Mouse (Mus musculus): ENCODE measurements at regions not wholly inside any gene's neighbourhood (a gene's known extent, or its start where the extent isn't known, plus 50 kb on each side); places are given as distances from the start of the nearest gene placed in this dataset.

GRCm38 (mm10) chr10:96394210-96394609 is 222.6 kb upstream of the Btg1 start:
- WGBS: 94% methylated on average over 3 of the region's 3 CpGs

GRCm38 (mm10) chr10:96395017-96395416 is 221.8 kb upstream of the Btg1 start:
- intact Hi-C loops (cut with DNase I): no loop called here
- WGBS: 86% methylated on average over 3 of the region's 3 CpGs

More at GRCm38 (mm10) chr10:96394210-96394609, 222.6 kb upstream of the Btg1 start:
- Histone ChIP-seq H3K9ac (ENCODE audit: low read depth, low read length) (no peak overlapping the region), H3K4me1 (ENCODE audit: control insufficient read depth, insufficient read depth, low read length) (peaks cover 2% of the 10 kb centered on the region; the same call in 1 of the 2 replicates), H3K27me3 (ENCODE audit: control insufficient read depth, insufficient read depth, low read length) (no peaks in the 10 kb centered on the region), H3K79me2 (replicated peaks; ENCODE audit: control insufficient read depth, insufficient read depth, low read length) (no peaks in the 10 kb centered on the region), H3K4me3 (no peak overlapping the region), H3K27ac (no peak overlapping the region), H3K36me3 (ENCODE audit: control insufficient read depth, insufficient read depth, low read length) (no peaks in the 10 kb centered on the region)
- DNase-seq: no peak
- TF ChIP-seq EP300 (IDR thresholded peaks at IDR 0.05; ENCODE audit: insufficient read depth, low read depth, low read length) (no peak), POLR2A (IDR thresholded peaks at IDR 0.05; ENCODE audit: insufficient read depth, low read depth, low read length) (no peak)
- intact Hi-C loops (cut with DNase I): no loop called here

GRCm38 (mm10) chr10:96397931-96398561 is 218.8 kb upstream of the Btg1 start:
- DNase-seq: no peak
- Histone ChIP-seq H3K4me3 (no peak overlapping the region), H3K9ac (ENCODE audit: low read depth, low read length) (no peak overlapping the region), H3K79me2 (replicated peaks; ENCODE audit: control insufficient read depth, insufficient read depth, low read length) (no peaks in the 10 kb centered on the region), H3K36me3 (ENCODE audit: control insufficient read depth, insufficient read depth, low read length) (no peaks in the 10 kb centered on the region), H3K27me3 (ENCODE audit: control insufficient read depth, insufficient read depth, low read length) (no peaks in the 10 kb centered on the region), H3K27ac (no peak overlapping the region), H3K4me1 (ENCODE audit: control insufficient read depth, insufficient read depth, low read length) (no peaks in the 10 kb centered on the region)
- WGBS: 77% methylated on average over 13 of the region's 13 CpGs
- TF ChIP-seq POLR2A (IDR thresholded peaks at IDR 0.05; ENCODE audit: insufficient read depth, low read depth, low read length): no peak
- no peak for TF ChIP-seq EP300 (IDR thresholded peaks at IDR 0.05; ENCODE audit: insufficient read depth, low read depth, low read length)
- no peak for TF ChIP-seq CTCF (IDR thresholded peaks at IDR 0.05)
- intact Hi-C loops (cut with DNase I): no loop called here

More at GRCm38 (mm10) chr10:96395017-96395416, 221.8 kb upstream of the Btg1 start:
- Histone ChIP-seq H3K27ac (no peak overlapping the region), H3K36me3 (ENCODE audit: control insufficient read depth, insufficient read depth, low read length) (no peaks in the 10 kb centered on the region), H3K4me1 (ENCODE audit: control insufficient read depth, insufficient read depth, low read length) (peaks cover 2% of the 10 kb centered on the region; the same call in 1 of the 2 replicates), H3K79me2 (replicated peaks; ENCODE audit: control insufficient read depth, insufficient read depth, low read length) (no peaks in the 10 kb centered on the region), H3K27me3 (ENCODE audit: control insufficient read depth, insufficient read depth, low read length) (no peaks in the 10 kb centered on the region), H3K4me3 (no peak overlapping the region), H3K9ac (ENCODE audit: low read depth, low read length) (no peak overlapping the region)
- TF ChIP-seq POLR2A (IDR thresholded peaks at IDR 0.05; ENCODE audit: insufficient read depth, low read depth, low read length): no peak
- DNase-seq: no peak

GRCm38 (mm10) chr10:96398562-96399288 is 218.1 kb upstream of the Btg1 start:
- WGBS: 87% methylated on average over 9 of the region's 9 CpGs
- intact Hi-C loops (cut with DNase I): no loop called here
- Histone ChIP-seq H3K27me3 (ENCODE audit: control insufficient read depth, insufficient read depth, low read length) (no peaks in the 10 kb centered on the region), H3K4me1 (ENCODE audit: control insufficient read depth, insufficient read depth, low read length) (no peaks in the 10 kb centered on the region), H3K36me3 (ENCODE audit: control insufficient read depth, insufficient read depth, low read length) (no peaks in the 10 kb centered on the region), H3K9ac (ENCODE audit: low read depth, low read length) (no peak overlapping the region), H3K79me2 (replicated peaks; ENCODE audit: control insufficient read depth, insufficient read depth, low read length) (no peaks in the 10 kb centered on the region), H3K27ac (no peak overlapping the region), H3K4me3 (no peak overlapping the region)
- DNase-seq: no peak
- TF ChIP-seq CTCF (IDR thresholded peaks at IDR 0.05): no peak
- no peak for TF ChIP-seq EP300 (IDR thresholded peaks at IDR 0.05; ENCODE audit: insufficient read depth, low read depth, low read length)
- TF ChIP-seq POLR2A (IDR thresholded peaks at IDR 0.05; ENCODE audit: insufficient read depth, low read depth, low read length): no peak

GRCm38 (mm10) chr10:96399636-96400400 is 217.0 kb upstream of the Btg1 start:
- intact Hi-C loops (cut with DNase I): no loop called here
- Histone ChIP-seq H3K27ac (no peak overlapping the region), H3K4me3 (no peak overlapping the region), H3K9ac (ENCODE audit: low read depth, low read length) (no peak overlapping the region), H3K79me2 (replicated peaks; ENCODE audit: control insufficient read depth, insufficient read depth, low read length) (no peaks in the 10 kb centered on the region), H3K27me3 (ENCODE audit: control insufficient read depth, insufficient read depth, low read length) (no peaks in the 10 kb centered on the region), H3K4me1 (ENCODE audit: control insufficient read depth, insufficient read depth, low read length) (no peaks in the 10 kb centered on the region), H3K36me3 (ENCODE audit: control insufficient read depth, insufficient read depth, low read length) (no peaks in the 10 kb centered on the region)
- TF ChIP-seq EP300 (IDR thresholded peaks at IDR 0.05; ENCODE audit: insufficient read depth, low read depth, low read length) (no peak), CTCF (IDR thresholded peaks at IDR 0.05) (no peak), POLR2A (IDR thresholded peaks at IDR 0.05; ENCODE audit: insufficient read depth, low read depth, low read length) (no peak)
- 69% methylated on average over 8 of the region's 8 CpGs for WGBS
- no peak for DNase-seq

GRCm38 (mm10) chr10:96400793-96401192 is 216.0 kb upstream of the Btg1 start:
- Histone ChIP-seq H3K27ac (no peak overlapping the region), H3K36me3 (ENCODE audit: control insufficient read depth, insufficient read depth, low read length) (no peaks in the 10 kb centered on the region), H3K79me2 (replicated peaks; ENCODE audit: control insufficient read depth, insufficient read depth, low read length) (no peaks in the 10 kb centered on the region), H3K4me1 (ENCODE audit: control insufficient read depth, insufficient read depth, low read length) (no peaks in the 10 kb centered on the region), H3K27me3 (ENCODE audit: control insufficient read depth, insufficient read depth, low read length) (no peaks in the 10 kb centered on the region), H3K9ac (ENCODE audit: low read depth, low read length) (no peak overlapping the region), H3K4me3 (no peak overlapping the region)
- TF ChIP-seq CTCF (IDR thresholded peaks at IDR 0.05) (no peak), POLR2A (IDR thresholded peaks at IDR 0.05; ENCODE audit: insufficient read depth, low read depth, low read length) (no peak), EP300 (IDR thresholded peaks at IDR 0.05; ENCODE audit: insufficient read depth, low read depth, low read length) (no peak)
- 71% methylated on average over 6 of the region's 6 CpGs for WGBS
- DNase-seq: no peak
- intact Hi-C loops (cut with DNase I): no loop called here

All from heart, adult 2 months (tissue).